Mouse (Mus musculus) hindbrain, postnatal 0 days (tissue): ENCODE results near the gene Wasf2. TPM values are rescaled to one million over a fixed set of nuclear protein-coding genes. Genes with fewer than 3 reads are reported as not detected.

Experiments
- ATAC-seq: fragments of 200-750 bp; cut with Nextera tagmentation; 2 replicates; pipeline ENCODE4 v1.8.0; 2017; ENCODE audit warnings: mild to moderate bottlenecking, moderate TSS enrichment, moderate library complexity
- DNase-seq: peaks from one replicate; pipeline ENCODE4 v3.0.0-alpha.2; 2015; ENCODE audit warnings: low spot score
- H3K27ac ChIP-seq: fragments of 300-500 bp; sonication (generic); 2 replicates; pipeline ENCODE4 v1.5.1; 2014; ENCODE audit warnings: mild to moderate bottlenecking
- H3K27me3 ChIP-seq: fragments of 300-500 bp; sonication (generic); 2 replicates; pipeline ENCODE4 v1.6.1; 2014; ENCODE audit warnings: low read length, mixed read lengths; ENCODE audit not compliant: insufficient read depth
- H3K36me3 ChIP-seq: fragments of 300-500 bp; sonication (generic); 2 replicates; pipeline ENCODE4 v1.6.1; 2014; ENCODE audit warnings: low read length, mixed read lengths; ENCODE audit not compliant: insufficient read depth
- H3K4me1 ChIP-seq: fragments of 300-500 bp; sonication (generic); 2 replicates; pipeline ENCODE4 v1.6.1; 2014; ENCODE audit warnings: antibody characterized with exemption, low read length, mixed read lengths; ENCODE audit not compliant: insufficient read depth
- H3K4me2 ChIP-seq: fragments of 300-500 bp; sonication (generic); 2 replicates; pipeline ENCODE4 v1.6.1; 2014; ENCODE audit warnings: low read depth, mild to moderate bottlenecking, low read length, moderate library complexity, mixed read lengths
- H3K4me3 ChIP-seq: fragments of 300-500 bp; sonication (generic); 2 replicates; pipeline ENCODE4 v1.5.1; 2014; ENCODE audit warnings: low read length
- H3K9ac ChIP-seq: fragments of 300-500 bp; sonication (generic); replicated peaks from 2 replicates; pipeline ENCODE4 v1.6.1; 2014; ENCODE audit warnings: mild to moderate bottlenecking, low read length, moderate library complexity, mixed read lengths
- H3K9me3 ChIP-seq: fragments of 300-500 bp; sonication (generic); 2 replicates; pipeline ENCODE4 v1.6.1; 2016; ENCODE audit warnings: low read length, mixed read lengths
- CTCF ChIP-seq: IDR thresholded peaks from 2 replicates; pipeline ENCODE4 v1.5.1; 2016; ENCODE audit warnings: antibody characterized with exemption, control low read depth, low read depth
- WGBS: fragments of 180-500 bp; shearing (Covaris S2); extraction: QIAGEN DNeasy Blood & Tissue Kit; methylation state at CpG from one replicate; pipeline ENCODE4 v1.1.7; 2014; 5-methylcytosine and 5-hydroxymethylcytosine counted together
- polyA plus RNA-seq: library from polyadenylated mRNA; unstranded; fragments of >200 nt; fragmentation: Nextera tagmentation; extraction: Ambion mirVana; gene quantifications from 2 replicates; pipeline ENCODE4 v1.2.1, GENCODE M21; 2015
- total RNA-seq: library from RNA; depleted of rRNA; stranded (reverse); fragments of >200 nt; gene quantifications from 2 replicates; pipeline ENCODE4 v1.2.3, GENCODE M21; 2014

Gene Wasf2
- total and polyA plus RNA-seq, 2 experiments from 2014 or later: 14.1 to 27.5 TPM

GRCm38 (mm10) chr4:133132027-133132426 lies 1.7 kb downstream of the Wasf2 start:
- ATAC-seq (no peak), DNase-seq (no peak)
- Histone ChIP-seq H3K9ac (0 out of 2 replicates have a peak overlapping the region, but pooled peaks have one; percentile 33), H3K4me3 (peak overlapping the region; percentile 93), H3K9me3 (no peaks in the 10 kb centered on the region), H3K27me3 (no peaks in the 10 kb centered on the region), H3K36me3 (no peaks in the 10 kb centered on the region), H3K27ac (peak overlapping the region; percentile 75), H3K4me2 (peak overlapping the region; percentile 97), H3K4me1 (peaks cover 24% of the 10 kb centered on the region)
- no peak for TF ChIP-seq CTCF
- WGBS: 15% methylated on average over 6 of the region's 6 CpGs

GRCm38 (mm10) chr4:133136946-133137345 lies 6.6 kb downstream of the Wasf2 start:
- no peaks in the 10 kb centered on the region for H3K9me3 ChIP-seq
- DNase-seq (no peak), ATAC-seq (no peak)
- TF ChIP-seq CTCF: no peak
- WGBS: 60% methylated on average over 1 of the region's 1 CpGs
- no peak overlapping the region for H3K4me2 ChIP-seq
- no peak overlapping the region for H3K27ac ChIP-seq
- no peak overlapping the region for H3K9ac ChIP-seq
- no peaks in the 10 kb centered on the region for H3K36me3 ChIP-seq
- H3K27me3 ChIP-seq: no peaks in the 10 kb centered on the region
- peaks cover 8% of the 10 kb centered on the region for H3K4me1 ChIP-seq
- H3K4me3 ChIP-seq: no peak overlapping the region

- 81% methylated on average over 4 of the region's 4 CpGs for WGBS
- no peak for TF ChIP-seq CTCF
Measured at GRCm38 (mm10) chr4:133138971-133139370, 8.7 kb downstream of the Wasf2 start.

GRCm38 (mm10) chr4:133155006-133155405 lies 24.7 kb downstream of the Wasf2 start:
- ATAC-seq: no peak
- Histone ChIP-seq H3K4me3 (no peak overlapping the region), H3K9me3 (no peaks in the 10 kb centered on the region), H3K4me1 (no peaks in the 10 kb centered on the region), H3K27me3 (no peaks in the 10 kb centered on the region), H3K9ac (no peak overlapping the region), H3K4me2 (no peak overlapping the region), H3K27ac (no peak overlapping the region), H3K36me3 (no peaks in the 10 kb centered on the region)
- 90% methylated on average over 5 of the region's 5 CpGs for WGBS
- TF ChIP-seq CTCF: no peak
- DNase-seq: no peak

More at GRCm38 (mm10) chr4:133138971-133139370, 8.7 kb downstream of the Wasf2 start:
- Histone ChIP-seq H3K4me1 (no peaks in the 10 kb centered on the region), H3K27me3 (no peaks in the 10 kb centered on the region), H3K27ac (no peak overlapping the region), H3K9ac (no peak overlapping the region), H3K36me3 (no peaks in the 10 kb centered on the region), H3K4me3 (no peak overlapping the region), H3K9me3 (no peaks in the 10 kb centered on the region), H3K4me2 (no peak overlapping the region)
- no peak for DNase-seq
- no peak for ATAC-seq

GRCm38 (mm10) chr4:133155726-133156125 lies 25.4 kb downstream of the Wasf2 start:
- Histone ChIP-seq H3K4me2 (no peak overlapping the region), H3K27me3 (no peaks in the 10 kb centered on the region), H3K4me3 (no peak overlapping the region), H3K4me1 (no peaks in the 10 kb centered on the region), H3K27ac (no peak overlapping the region), H3K36me3 (no peaks in the 10 kb centered on the region), H3K9ac (no peak overlapping the region), H3K9me3 (no peaks in the 10 kb centered on the region)
- no peak for TF ChIP-seq CTCF
- ATAC-seq (no peak), DNase-seq (no peak)
- WGBS: 77% methylated on average over 6 of the region's 6 CpGs

GRCm38 (mm10) chr4:133156422-133156821 lies 26.1 kb downstream of the Wasf2 start:
- H3K36me3 ChIP-seq: no peaks in the 10 kb centered on the region
- no peak for ATAC-seq
- no peaks in the 10 kb centered on the region for H3K9me3 ChIP-seq
- no peak overlapping the region for H3K4me2 ChIP-seq
- no peak for DNase-seq
- H3K27me3 ChIP-seq: no peaks in the 10 kb centered on the region
- TF ChIP-seq CTCF: no peak
- 73% methylated on average over 4 of the region's 4 CpGs for WGBS
- H3K4me3 ChIP-seq: no peak overlapping the region
- no peak overlapping the region for H3K27ac ChIP-seq
- H3K9ac ChIP-seq: no peak overlapping the region
- no peaks in the 10 kb centered on the region for H3K4me1 ChIP-seq

- ATAC-seq: no peak
- Histone ChIP-seq H3K9ac (no peak overlapping the region), H3K4me3 (no peak overlapping the region), H3K4me1 (no peaks in the 10 kb centered on the region), H3K36me3 (no peaks in the 10 kb centered on the region), H3K27ac (no peak overlapping the region), H3K27me3 (no peaks in the 10 kb centered on the region), H3K4me2 (no peak overlapping the region), H3K9me3 (no peaks in the 10 kb centered on the region)
- no peak for DNase-seq
- TF ChIP-seq CTCF: no peak
- 53% methylated on average over 10 of the region's 10 CpGs for WGBS
Measured at GRCm38 (mm10) chr4:133156831-133157230, 26.5 kb downstream of the Wasf2 start.
